ENCODE assay signal across 8 mouse cellular contexts in genomic region chr7:140115583-140116328, GRCm38 (mm10). TPM values are rescaled to one million over a fixed set of nuclear protein-coding genes. Genes with fewer than 3 reads are reported as not detected.
DNase-seq lines count a peak whose midpoint lies in the region; ATAC-seq and TF ChIP-seq lines count a peak whose summit lies in the region.

Gene Paox (plus strand): TSS chr7:140115799.

- H3K27me3 ChIP-seq in embryonic facial prominence, embryonic 10.5 days (replicated peaks; ENCODE audit: low read depth, poor library complexity, severe bottlenecking) = no peaks in the 10 kb centered on the region
- no peaks in the 10 kb centered on the region for H3K27me3 ChIP-seq in intestine, postnatal 0 days (replicated peaks; ENCODE audit: control insufficient read depth, insufficient read depth, low read length)
- no peaks in the 10 kb centered on the region for H3K27me3 ChIP-seq in limb, embryonic 11.5 days (ENCODE audit: control insufficient read depth, insufficient read depth, low read length)
- no peaks in the 10 kb centered on the region for H3K27me3 ChIP-seq in midbrain, embryonic 11.5 days (ENCODE audit: control insufficient read depth, insufficient read depth, low read length)
- H3K27me3 ChIP-seq in stomach, embryonic 16.5 days (ENCODE audit: control insufficient read depth, insufficient read depth, low read length) = no peaks in the 10 kb centered on the region

- peak within 1 kb of the TSS; percentile 89 for H3K27ac ChIP-seq in embryonic facial prominence, embryonic 10.5 days (replicated peaks)
- peak within 1 kb of the TSS; percentile 90 for H3K27ac ChIP-seq in intestine, postnatal 0 days (ENCODE audit: low read depth, low read length)
- peak within 1 kb of the TSS; percentile 68 for H3K27ac ChIP-seq in limb, embryonic 11.5 days (replicated peaks; ENCODE audit: low read depth, low read length)
- no peak within 1 kb of the TSS for H3K27ac ChIP-seq in midbrain, embryonic 11.5 days (ENCODE audit: low read depth, low read length)
- H3K27ac ChIP-seq in stomach, embryonic 16.5 days (ENCODE audit: low read length) = peak within 1 kb of the TSS; percentile 94

- no peaks in the 10 kb centered on the region for H3K9me3 ChIP-seq in embryonic facial prominence, embryonic 10.5 days
- no peaks in the 10 kb centered on the region for H3K9me3 ChIP-seq in intestine, postnatal 0 days (ENCODE audit: control insufficient read depth)
- no peaks in the 10 kb centered on the region for H3K9me3 ChIP-seq in limb, embryonic 11.5 days (ENCODE audit: control insufficient read depth, low read length)
- H3K9me3 ChIP-seq in midbrain, embryonic 11.5 days (ENCODE audit: control insufficient read depth, low read length) = no peaks in the 10 kb centered on the region
- no peaks in the 10 kb centered on the region for H3K9me3 ChIP-seq in stomach, embryonic 16.5 days (replicated peaks; ENCODE audit: control insufficient read depth, low read length)

- H3K36me3 ChIP-seq in embryonic facial prominence, embryonic 10.5 days (replicated peaks) = peaks cover 27% of the 10 kb centered on the region
- H3K36me3 ChIP-seq in intestine, postnatal 0 days (ENCODE audit: control insufficient read depth, insufficient read depth) = peaks cover 23% of the 10 kb centered on the region
- H3K36me3 ChIP-seq in limb, embryonic 11.5 days (ENCODE audit: control insufficient read depth, insufficient read depth, low read length) = no peaks in the 10 kb centered on the region
- H3K36me3 ChIP-seq in midbrain, embryonic 11.5 days (ENCODE audit: control insufficient read depth, insufficient read depth, low read length) = peaks cover 5% of the 10 kb centered on the region
- H3K36me3 ChIP-seq in stomach, embryonic 16.5 days (ENCODE audit: control insufficient read depth, insufficient read depth, low read length) = 0 out of 2 replicates have a peak, but pooled peaks cover 6% of the 10 kb centered on the region

- peak; percentile 7 for DNase-seq in thymus, postnatal 0 days (ENCODE audit: low spot score)
- DNase-seq in thymus, postnatal 14 days = no peak
- peak; percentile 52 for DNase-seq in embryonic facial prominence, embryonic 10.5 days (ENCODE audit: low spot score)
- peak; percentile 98 for DNase-seq in heart, adult 11 months
- DNase-seq in limb, embryonic 11.5 days (ENCODE audit: low spot score) = peak; percentile 43
- peak; percentile 94 for DNase-seq in midbrain, embryonic 11.5 days (ENCODE audit: low spot score, missing footprints)

- 2% methylated on average over 23 of the region's 23 CpGs for WGBS in embryonic facial prominence, embryonic 10.5 days
- WGBS in intestine, postnatal 0 days = under 1% methylated on average over 23 of the region's 23 CpGs
- WGBS in limb, embryonic 11.5 days = 1% methylated on average over 23 of the region's 23 CpGs
- 3% methylated on average over 23 of the region's 23 CpGs for WGBS in midbrain, embryonic 11.5 days
- under 1% methylated on average over 23 of the region's 23 CpGs for WGBS in stomach, embryonic 16.5 days

- peak within 1 kb of the TSS; percentile 74 for H3K9ac ChIP-seq in intestine, postnatal 0 days (ENCODE audit: low read depth, low read length)
- H3K9ac ChIP-seq in limb, embryonic 11.5 days (ENCODE audit: low read length) = peak within 1 kb of the TSS; percentile 89
- peak within 1 kb of the TSS; percentile 80 for H3K9ac ChIP-seq in midbrain, embryonic 11.5 days (ENCODE audit: low read length)
- H3K9ac ChIP-seq in stomach, embryonic 16.5 days (ENCODE audit: low read length) = peak within 1 kb of the TSS; percentile 86

- H3K4me2 ChIP-seq in intestine, postnatal 0 days (replicated peaks; ENCODE audit: low read depth) = peak within 1 kb of the TSS; percentile 88
- H3K4me2 ChIP-seq in limb, embryonic 11.5 days (ENCODE audit: low read depth, severe bottlenecking) = peak within 1 kb of the TSS; percentile 76
- H3K4me2 ChIP-seq in midbrain, embryonic 11.5 days = peak within 1 kb of the TSS; percentile 91
- H3K4me2 ChIP-seq in stomach, embryonic 16.5 days (ENCODE audit: low read depth, low read length) = peak within 1 kb of the TSS; percentile 95

- H3K4me1 ChIP-seq in embryonic facial prominence, embryonic 10.5 days = peaks cover 9% of the 10 kb centered on the region
- no peaks in the 10 kb centered on the region for H3K4me1 ChIP-seq in intestine, postnatal 0 days (replicated peaks; ENCODE audit: control insufficient read depth, insufficient read depth, low read length)
- H3K4me1 ChIP-seq in limb, embryonic 11.5 days (ENCODE audit: control insufficient read depth, insufficient read depth, low read length) = no peaks in the 10 kb centered on the region
- 0 out of 2 replicates have a peak, but pooled peaks cover 4% of the 10 kb centered on the region for H3K4me1 ChIP-seq in midbrain, embryonic 11.5 days (ENCODE audit: control insufficient read depth, insufficient read depth, low read length)
- H3K4me1 ChIP-seq in stomach, embryonic 16.5 days (ENCODE audit: control insufficient read depth, insufficient read depth, low read length) = peaks cover 6% of the 10 kb centered on the region

- H3K4me3 ChIP-seq in embryonic facial prominence, embryonic 10.5 days = peak within 1 kb of the TSS; percentile 72
- peak within 1 kb of the TSS; percentile 76 for H3K4me3 ChIP-seq in intestine, postnatal 0 days (ENCODE audit: low read depth, low read length)
- peak within 1 kb of the TSS; percentile 74 for H3K4me3 ChIP-seq in limb, embryonic 11.5 days (ENCODE audit: low read depth, low read length)
- H3K4me3 ChIP-seq in midbrain, embryonic 11.5 days (ENCODE audit: low read depth, low read length) = peak within 1 kb of the TSS; percentile 71
- H3K4me3 ChIP-seq in stomach, embryonic 16.5 days (replicated peaks; ENCODE audit: low read length) = peak within 1 kb of the TSS; percentile 79

- TF ChIP-seq CTCF in intestine, postnatal 0 days (IDR thresholded peaks at IDR 0.05; ENCODE audit: low read depth) = peak; percentile 46

- peak; percentile 90 for ATAC-seq in intestine, postnatal 0 days
- peak; percentile 69 for ATAC-seq in limb, embryonic 11.5 days (ENCODE audit: insufficient number of reproducible peaks, low FRiP score, low TSS enrichment, low read depth)
- peak; percentile 61 for ATAC-seq in midbrain, embryonic 11.5 days (ENCODE audit: low FRiP score)
- ATAC-seq in stomach, embryonic 16.5 days (ENCODE audit: insufficient read depth, low FRiP score) = peak; percentile 89

RNA-seq across cellular contexts. Expression of gene Paox, which starts in this region (rescaled TPM):
- 26.8 and 28.8 TPM in 2 replicates for polyA plus RNA-seq in thymus, postnatal 0 days (2015; fragmentation: Nextera tagmentation; extraction: Ambion mirVana)
- polyA plus RNA-seq in embryonic facial prominence, embryonic 10.5 days (2016; fragmentation: Nextera tagmentation; extraction: Ambion mirVana) = 18.6 and 21.3 TPM in 2 replicates
- 25.8 and 28.5 TPM in 2 replicates for polyA plus RNA-seq in intestine, postnatal 0 days (2015; fragmentation: Nextera tagmentation; extraction: Ambion mirVana)
- polyA plus RNA-seq in limb, embryonic 11.5 days (2014; fragmentation: Nextera tagmentation; extraction: Ambion mirVana) = 18.2 and 20.0 TPM in 2 replicates
- polyA plus RNA-seq in midbrain, embryonic 11.5 days (2014; fragmentation: Nextera tagmentation; extraction: Ambion mirVana) = 12.1 and 14.7 TPM in 2 replicates
- polyA plus RNA-seq in stomach, embryonic 16.5 days (2015; fragmentation: Nextera tagmentation; extraction: Ambion mirVana) = 31.4 and 31.9 TPM in 2 replicates
